Mouse (Mus musculus): ENCODE measurements around the gene Mcm3ap. TPM values are rescaled to one million over a fixed set of nuclear protein-coding genes. Genes with fewer than 3 reads are reported as not detected.

Gene Mcm3ap
- total and polyA plus RNA-seq, 3 experiments: 26.4 to 47.8 (median 34.2) TPM

GRCm38 (mm10) chr10:76468203-76469162, at the start of gene Mcm3ap, which contains the start of gene Ybey (continued):
- peak; percentile 54; the same call in 1 of the 2 replicates for TF ChIP-seq MYC (IDR thresholded peaks at IDR 0.05; ENCODE audit: low read depth, low read length)
- TF ChIP-seq CHD2 (IDR thresholded peaks at IDR 0.05; ENCODE audit: low read length): peak; percentile 20; the same call in 1 of the 2 replicates

GRCm38 (mm10) chr10:76425674-76426073, 43.1 kb upstream of the Mcm3ap start:
- no peak overlapping the region for H3K4me3 ChIP-seq (replicated peaks in 1 of 3; ENCODE audit: low read depth in 2 of 3, low read length in 2 of 3, poor library complexity in 1 of 3)
- no peaks in the 10 kb centered on the region for H3K27me3 ChIP-seq (replicated peaks)
- in situ Hi-C loops (cut with MboI; ENCODE audit: low pct_ligation_motif_present, low pct_unique_long_range_greater_than_20kb, low sequenced_read_pairs): no loop called here
- H3K4me2 ChIP-seq (ENCODE audit: insufficient read depth, low read depth, poor library complexity, severe bottlenecking): no peak overlapping the region
- no peaks in the 10 kb centered on the region for H3K79me2 ChIP-seq (replicated peaks; ENCODE audit: control insufficient read depth, extremely low read depth, insufficient read depth, poor library complexity, severe bottlenecking)
- no peaks in the 10 kb centered on the region for H3K4me1 ChIP-seq (ENCODE audit: control insufficient read depth in 1 of 2, insufficient read depth in 2 of 2)
- H3K36me3 ChIP-seq (replicated peaks in 1 of 2; ENCODE audit: control insufficient read depth in 1 of 2, insufficient read depth in 1 of 2, low read length in 1 of 2): peaks cover 77 to 94% of the 10 kb centered on the region in 2 experiments
- no peak for DNase-seq (ENCODE audit: extremely low read depth)
- TF ChIP-seq TCF12 (IDR thresholded peaks at IDR 0.05; ENCODE audit: low read depth, low read length): no peak
- TF ChIP-seq SIN3A (IDR thresholded peaks at IDR 0.05; ENCODE audit: low read length): no peak
- TF ChIP-seq IRF4 (IDR thresholded peaks at IDR 0.05; ENCODE audit: low read depth, low read length): no peak
- no peak for TF ChIP-seq USF2 (conservative IDR thresholded peaks at IDR 0.05; ENCODE audit: low read depth, low read length)
- TF ChIP-seq RCOR1 (conservative IDR thresholded peaks at IDR 0.05; ENCODE audit: low read depth, low read length): no peak
- no peak for TF ChIP-seq ZMIZ1 (IDR thresholded peaks at IDR 0.05; ENCODE audit: low read depth, low read length)
- no peak for TF ChIP-seq GABPA (IDR thresholded peaks at IDR 0.05; ENCODE audit: insufficient replicate concordance, low read depth, low read length)
- TF ChIP-seq PAX5 (IDR thresholded peaks at IDR 0.05; ENCODE audit: low read length): no peak
- TF ChIP-seq POLR2AphosphoS2 (IDR thresholded peaks at IDR 0.05; ENCODE audit: low read depth, low read length): no peak
- TF ChIP-seq RAD21 (IDR thresholded peaks at IDR 0.05; ENCODE audit: low read depth, low read length): no peak
- no peak for TF ChIP-seq USF1 (IDR thresholded peaks at IDR 0.05; ENCODE audit: low read depth, low read length)
- no peak for TF ChIP-seq NELFE (IDR thresholded peaks at IDR 0.05; ENCODE audit: low read depth, low read length)
- TF ChIP-seq ZKSCAN1 (IDR thresholded peaks at IDR 0.05; ENCODE audit: borderline replicate concordance, low read depth, low read length): no peak
- dilution Hi-C loops (cut with MboI; ENCODE audit: extremely low pct_ligation_motif_present, extremely low pct_unique_long_range_greater_than_20kb, low sequenced_read_pairs): no loop called here
- no peaks in the 10 kb centered on the region for H3K9me3 ChIP-seq (replicated peaks; ENCODE audit: low read length)
- no peak overlapping the region for H3K27ac ChIP-seq (ENCODE audit: insufficient read depth, low read depth)
- H3K9ac ChIP-seq (ENCODE audit: insufficient read depth, low read depth): no peak overlapping the region

GRCm38 (mm10) chr10:76433925-76434324, 34.8 kb upstream of the Mcm3ap start:
- Histone ChIP-seq H3K27me3 (replicated peaks) (no peaks in the 10 kb centered on the region), H3K4me1 (ENCODE audit: control insufficient read depth in 1 of 2, insufficient read depth in 2 of 2) (no peaks in the 10 kb centered on the region), H3K4me3 (replicated peaks in 1 of 3; ENCODE audit: low read depth in 2 of 3, low read length in 2 of 3, poor library complexity in 1 of 3) (no peak overlapping the region), H3K79me2 (replicated peaks; ENCODE audit: control insufficient read depth, extremely low read depth, insufficient read depth, poor library complexity, severe bottlenecking) (no peaks in the 10 kb centered on the region), H3K9ac (ENCODE audit: insufficient read depth, low read depth) (no peak overlapping the region), H3K36me3 (replicated peaks in 1 of 2; ENCODE audit: control insufficient read depth in 1 of 2, insufficient read depth in 1 of 2, low read length in 1 of 2) (peaks cover 80 to 96% of the 10 kb centered on the region in 2 experiments), H3K27ac (ENCODE audit: insufficient read depth, low read depth) (no peak overlapping the region), H3K4me2 (ENCODE audit: insufficient read depth, low read depth, poor library complexity, severe bottlenecking) (no peak overlapping the region), H3K9me3 (replicated peaks; ENCODE audit: low read length) (no peaks in the 10 kb centered on the region)
- no peak for DNase-seq (ENCODE audit: extremely low read depth)
- TF ChIP-seq TCF12 (IDR thresholded peaks at IDR 0.05; ENCODE audit: low read depth, low read length) (no peak), NRF1 (IDR thresholded peaks at IDR 0.05; ENCODE audit: low read depth, low read length) (no peak), TBP (conservative IDR thresholded peaks at IDR 0.05; ENCODE audit: low read depth, low read length) (no peak), NELFE (IDR thresholded peaks at IDR 0.05; ENCODE audit: low read depth, low read length) (no peak), E2F4 (IDR thresholded peaks at IDR 0.05; ENCODE audit: insufficient replicate concordance, low read depth, low read length) (no peak), UBTF (IDR thresholded peaks at IDR 0.05; ENCODE audit: low read depth, low read length) (no peak), ZC3H11A (IDR thresholded peaks at IDR 0.05; ENCODE audit: low read depth, low read length) (no peak), ZMIZ1 (IDR thresholded peaks at IDR 0.05; ENCODE audit: low read depth, low read length) (no peak)
- dilution Hi-C loops (cut with MboI; ENCODE audit: extremely low pct_ligation_motif_present, extremely low pct_unique_long_range_greater_than_20kb, low sequenced_read_pairs) (no loop called here), in situ Hi-C loops (cut with MboI; ENCODE audit: low pct_ligation_motif_present, low pct_unique_long_range_greater_than_20kb, low sequenced_read_pairs) (no loop called here)
